Mouse (Mus musculus) 3T3-L1 (cell line): ENCODE results near the gene Fam160b1.

Source experiments
- DNase-seq: peaks from one replicate; pipeline ENCODE4 v3.0.0-alpha.2; 2015; ENCODE audit warnings: low read depth, low spot score

The Fam160b1 gene

GRCm38 (mm10) chr19:57425296-57425695 is 64.8 kb downstream of the Fam160b1 start:
- no peak for DNase-seq

- DNase-seq = no peak
These were observed 66.4 kb downstream of the Fam160b1 start for GRCm38 (mm10) chr19:57426841-57427240.

DNA sequence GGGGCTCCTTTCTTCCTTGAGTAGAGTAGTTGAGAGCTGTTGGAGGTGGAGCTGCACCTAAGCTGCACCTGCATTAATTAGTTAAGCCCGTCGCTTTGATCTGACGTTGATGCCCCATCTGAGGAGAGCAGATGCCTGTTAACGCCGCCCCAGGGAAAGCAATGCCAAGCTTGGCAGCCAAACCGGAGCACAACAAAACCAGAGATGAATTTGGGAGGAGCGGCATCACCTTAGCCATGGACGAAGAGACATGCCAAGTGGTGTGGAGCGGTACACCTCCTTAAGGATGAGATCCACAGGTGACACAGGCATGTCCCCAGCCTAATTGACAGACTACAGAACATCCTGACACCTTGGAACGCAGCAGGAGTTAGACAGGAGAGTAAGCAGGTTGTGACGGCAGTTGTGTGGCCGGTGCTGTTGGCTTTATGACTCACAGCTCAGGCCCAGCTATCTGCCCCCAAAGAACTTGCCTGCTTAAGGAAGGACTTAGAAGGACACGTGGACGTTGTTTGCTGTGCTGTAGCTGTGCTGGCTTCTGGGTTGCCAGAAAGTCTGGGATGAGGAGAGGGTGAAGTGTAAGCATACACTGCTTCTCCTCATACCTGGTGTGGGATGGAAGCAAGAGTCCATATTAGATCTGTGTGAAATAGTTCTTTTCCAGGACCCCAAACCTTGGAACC is 67.4 kb downstream of the Fam160b1 start:
- no peak for DNase-seq

DNA sequence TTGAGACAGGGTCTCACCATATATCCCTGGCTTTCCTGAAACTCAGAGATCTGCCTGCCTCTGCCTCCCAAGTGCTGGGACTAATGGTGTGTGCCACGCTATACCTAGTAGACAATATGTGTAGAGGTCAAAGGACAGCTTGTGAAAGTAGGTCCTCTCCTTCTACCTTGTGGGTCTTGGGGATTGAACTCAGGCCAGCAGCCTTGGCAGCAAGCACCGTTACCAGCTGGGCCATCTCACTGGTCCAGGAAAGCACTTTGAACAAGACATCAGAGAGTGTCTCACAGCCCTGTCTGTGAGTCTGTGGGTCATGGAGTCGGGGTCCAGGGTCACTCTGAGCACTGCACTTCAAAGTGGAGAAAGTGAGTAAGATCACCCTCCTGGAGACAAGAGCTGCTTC is 68.2 kb downstream of the Fam160b1 start:
- DNase-seq = no peak

DNA sequence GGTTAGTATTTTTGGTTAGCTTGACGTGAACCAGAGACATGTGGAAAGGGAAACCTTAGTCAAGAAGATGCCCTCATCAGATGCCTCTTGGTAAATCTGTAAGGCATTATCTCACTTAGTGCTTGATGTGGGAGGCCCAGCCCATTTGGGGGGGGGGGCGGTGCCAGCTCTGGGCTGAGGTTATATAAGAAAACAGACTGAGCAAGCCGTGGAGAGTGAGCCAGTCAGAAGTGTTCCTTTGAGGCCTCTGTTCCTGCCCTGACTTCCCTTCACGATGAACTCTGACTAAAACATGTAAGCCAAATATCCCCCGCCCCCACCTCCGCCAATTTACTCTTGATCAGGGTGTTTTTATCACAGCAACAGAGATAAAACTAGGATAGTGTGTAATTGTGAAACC is 69.4 kb downstream of the Fam160b1 start:
- no peak for DNase-seq

DNA sequence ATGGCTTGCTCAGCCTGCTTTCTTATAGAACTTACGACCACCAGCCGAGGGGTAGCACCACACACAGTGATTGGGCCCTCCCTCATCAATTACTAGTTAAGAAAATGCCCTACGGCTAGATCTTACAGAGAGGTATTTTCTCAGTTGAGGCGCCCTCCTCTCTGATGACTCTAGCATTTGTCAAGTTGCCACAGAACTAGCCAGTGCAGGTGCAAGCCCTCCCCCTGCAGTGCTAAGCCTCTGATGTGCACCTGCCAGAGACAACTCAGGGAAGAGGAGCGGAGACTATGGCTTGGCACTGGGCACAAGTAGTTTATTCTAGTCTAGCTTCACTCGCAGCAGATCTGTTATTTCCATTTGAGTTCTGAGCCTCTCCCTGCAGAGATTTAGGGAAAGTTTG is 71.0 kb downstream of the Fam160b1 start:
- no peak for DNase-seq

DNA sequence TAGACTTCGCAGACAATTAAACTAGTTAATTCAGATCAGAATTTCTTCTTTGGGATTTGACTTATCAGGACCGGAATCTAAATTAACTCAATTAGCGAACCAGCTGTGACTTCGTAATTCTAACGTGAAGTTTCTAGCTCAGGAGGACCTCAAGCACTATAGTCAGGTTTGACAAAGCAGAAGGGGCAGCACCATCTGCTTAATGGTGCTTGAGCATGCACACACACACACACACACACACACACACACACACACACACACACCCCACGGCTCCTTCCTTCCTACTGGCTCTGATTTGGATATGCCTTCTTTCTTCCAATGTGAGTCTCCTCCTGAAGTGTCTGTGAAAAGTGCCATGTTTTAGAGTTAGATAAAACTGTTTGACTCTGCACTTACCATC is 73.5 kb downstream of the Fam160b1 start:
- no peak for DNase-seq

- peak; percentile 23 for DNase-seq
These were observed 76.1 kb downstream of the Fam160b1 start for GRCm38 (mm10) chr19:57436586-57437021.

GRCm38 (mm10) chr19:57437042-57437441 is 76.6 kb downstream of the Fam160b1 start:
- DNase-seq = no peak
